Mouse (Mus musculus) forebrain, embryonic 14.5 days (tissue): ENCODE measurements around the gene Pde4b. TPM values are rescaled to one million over a fixed set of nuclear protein-coding genes. Genes with fewer than 3 reads are reported as not detected.

ENCODE experiments used
- ATAC-seq: fragments of 200-750 bp; cut with Nextera tagmentation; 2 replicates; pipeline ENCODE4 v1.8.0; 2017; ENCODE audit warnings: mild to moderate bottlenecking, moderate library complexity
- DNase-seq: peaks from one replicate; pipeline ENCODE4 v3.0.0-alpha.2; 2015; ENCODE audit warnings: low spot score
- H3K27ac ChIP-seq: fragments of 300-500 bp; sonication (generic); 2 replicates; pipeline ENCODE4 v1.5.1; 2014; ENCODE audit warnings: low read depth, mild to moderate bottlenecking, control low read depth, low read length, moderate library complexity
- H3K27me3 ChIP-seq: fragments of 300-500 bp; sonication (generic); replicated peaks from 2 replicates; pipeline ENCODE4 v1.6.1; 2014; ENCODE audit warnings: low read length, control low read depth, mixed read lengths; ENCODE audit not compliant: control insufficient read depth, insufficient read depth
- H3K36me3 ChIP-seq: fragments of 300-500 bp; sonication (generic); 2 replicates; pipeline ENCODE4 v1.6.1; 2014; ENCODE audit warnings: low read length, control low read depth; ENCODE audit not compliant: control insufficient read depth, insufficient read depth
- H3K4me1 ChIP-seq: fragments of 300-500 bp; sonication (generic); 2 replicates; pipeline ENCODE4 v1.6.1; 2014; ENCODE audit warnings: antibody characterized with exemption, low read length, control low read depth; ENCODE audit not compliant: control insufficient read depth, insufficient read depth
- H3K4me2 ChIP-seq: fragments of 300-500 bp; sonication (generic); 2 replicates; pipeline ENCODE4 v1.6.1; 2014; ENCODE audit warnings: mild to moderate bottlenecking, control low read depth, low read length
- H3K4me3 ChIP-seq: fragments of 300-500 bp; sonication (generic); 2 replicates; pipeline ENCODE4 v1.5.1; 2014; ENCODE audit warnings: low read depth, low read length, control low read depth
- H3K9ac ChIP-seq: fragments of 300-500 bp; sonication (generic); 2 replicates; pipeline ENCODE4 v1.6.1; 2014; ENCODE audit warnings: mild to moderate bottlenecking, low read length, control low read depth, moderate library complexity
- H3K9me3 ChIP-seq: fragments of 300-500 bp; sonication (generic); replicated peaks from 2 replicates; pipeline ENCODE4 v1.6.1; 2016; ENCODE audit warnings: low read length, control low read depth, mixed read lengths; ENCODE audit not compliant: control insufficient read depth
- WGBS: fragments of 180-500 bp; shearing (Covaris S2); extraction: QIAGEN DNeasy Blood & Tissue Kit; methylation state at CpG from one replicate; pipeline ENCODE4 v1.1.7; 2014; 5-methylcytosine and 5-hydroxymethylcytosine counted together
- polyA plus RNA-seq: library from polyadenylated mRNA; unstranded; fragments of >200 nt; fragmentation: Nextera tagmentation; extraction: Ambion mirVana; gene quantifications from 2 replicates; pipeline ENCODE4 v1.2.1, GENCODE M21; 2014

Pde4b gene
- polyA plus RNA-seq, 1 experiment from 2014 or later: 30.8 TPM

DNA sequence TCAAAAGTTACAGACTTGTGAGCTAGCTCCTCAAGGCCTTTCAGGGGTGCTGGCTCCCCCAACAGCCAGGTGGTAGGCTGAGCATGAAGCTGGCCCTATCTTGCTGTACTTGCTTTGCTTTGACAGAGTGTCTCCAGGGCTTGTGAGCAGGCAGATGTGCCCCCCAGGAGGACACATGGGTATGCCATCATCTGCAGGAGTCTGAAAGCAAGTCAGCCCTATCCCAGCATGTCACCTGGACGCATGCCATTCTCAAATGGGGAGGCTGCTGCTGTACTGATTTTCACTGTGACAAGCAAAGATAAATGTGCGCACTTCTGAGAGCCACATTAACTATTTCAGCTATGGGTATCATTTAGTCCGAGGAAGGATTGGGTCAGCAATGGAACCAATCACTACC is 507.2 kb downstream of the Pde4b start:
- no peak for DNase-seq
- H3K9me3 ChIP-seq: no peaks in the 10 kb centered on the region

DNA sequence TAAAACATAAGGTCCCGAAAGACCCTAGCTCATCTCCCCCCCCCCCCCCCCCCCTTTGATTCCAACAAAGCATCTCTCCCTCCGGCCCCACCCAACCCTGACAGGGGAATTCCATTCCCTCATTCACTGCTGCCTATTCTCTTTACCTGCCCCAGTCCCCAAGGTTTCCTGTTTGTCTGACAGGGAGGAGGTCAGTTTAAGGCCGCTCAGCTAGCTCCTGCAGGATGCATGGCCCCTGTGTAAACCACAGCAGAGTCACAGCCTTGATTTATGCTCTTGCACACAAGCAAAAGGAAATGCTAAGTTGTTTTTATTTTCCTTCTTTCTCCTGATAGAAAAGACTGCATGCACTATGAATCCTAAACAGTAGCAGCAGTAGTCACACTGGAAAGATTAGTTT is 516.6 kb downstream of the Pde4b start:
- Histone ChIP-seq H3K27ac (no peak overlapping the region), H3K4me1 (no peaks in the 10 kb centered on the region), H3K9ac (no peak overlapping the region), H3K27me3 (no peaks in the 10 kb centered on the region), H3K4me2 (no peak overlapping the region), H3K9me3 (no peaks in the 10 kb centered on the region), H3K36me3 (peaks cover 24% of the 10 kb centered on the region), H3K4me3 (no peak overlapping the region)
- DNase-seq (no peak), ATAC-seq (no peak)
- WGBS: 76% methylated on average over 3 of the region's 3 CpGs

More for the DNA sequence above, 507.2 kb downstream of the Pde4b start:
- H3K4me1 ChIP-seq: peaks cover 13% of the 10 kb centered on the region
- H3K9ac ChIP-seq: no peak overlapping the region
- 81% methylated on average over 3 of the region's 3 CpGs for WGBS
- H3K36me3 ChIP-seq: peaks cover 10% of the 10 kb centered on the region
- no peaks in the 10 kb centered on the region for H3K27me3 ChIP-seq
- no peak overlapping the region for H3K4me2 ChIP-seq
- no peak overlapping the region for H3K27ac ChIP-seq
- no peak for ATAC-seq
- H3K4me3 ChIP-seq: no peak overlapping the region

DNA sequence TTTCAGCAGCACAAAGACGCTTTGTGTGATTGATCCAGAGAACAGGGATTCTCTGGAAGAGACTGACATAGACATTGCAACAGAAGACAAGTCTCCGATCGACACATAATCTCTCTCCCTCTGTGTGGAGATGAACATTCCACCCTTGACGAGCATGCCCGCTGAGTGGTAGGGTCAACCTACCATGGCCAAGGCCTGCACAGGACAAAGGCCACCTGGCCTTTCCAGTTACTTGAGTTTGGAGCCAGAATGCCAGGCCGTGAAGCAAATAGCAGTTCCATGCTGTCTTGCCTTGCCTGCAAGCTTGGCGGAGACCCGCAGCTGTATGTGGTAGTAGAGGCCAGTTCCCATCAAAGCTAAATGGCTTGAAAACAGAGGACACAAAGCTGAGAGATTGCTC is 517.9 kb downstream of the Pde4b start:
- H3K4me3 ChIP-seq: no peak overlapping the region
- no peak for DNase-seq
- H3K27ac ChIP-seq: no peak overlapping the region
- H3K9me3 ChIP-seq: no peaks in the 10 kb centered on the region
- 97% methylated on average over 8 of the region's 8 CpGs for WGBS
- no peak overlapping the region for H3K4me2 ChIP-seq
- ATAC-seq: no peak
- no peak overlapping the region for H3K9ac ChIP-seq
- H3K36me3 ChIP-seq: peaks cover 24% of the 10 kb centered on the region
- no peaks in the 10 kb centered on the region for H3K27me3 ChIP-seq
- H3K4me1 ChIP-seq: no peaks in the 10 kb centered on the region

DNA sequence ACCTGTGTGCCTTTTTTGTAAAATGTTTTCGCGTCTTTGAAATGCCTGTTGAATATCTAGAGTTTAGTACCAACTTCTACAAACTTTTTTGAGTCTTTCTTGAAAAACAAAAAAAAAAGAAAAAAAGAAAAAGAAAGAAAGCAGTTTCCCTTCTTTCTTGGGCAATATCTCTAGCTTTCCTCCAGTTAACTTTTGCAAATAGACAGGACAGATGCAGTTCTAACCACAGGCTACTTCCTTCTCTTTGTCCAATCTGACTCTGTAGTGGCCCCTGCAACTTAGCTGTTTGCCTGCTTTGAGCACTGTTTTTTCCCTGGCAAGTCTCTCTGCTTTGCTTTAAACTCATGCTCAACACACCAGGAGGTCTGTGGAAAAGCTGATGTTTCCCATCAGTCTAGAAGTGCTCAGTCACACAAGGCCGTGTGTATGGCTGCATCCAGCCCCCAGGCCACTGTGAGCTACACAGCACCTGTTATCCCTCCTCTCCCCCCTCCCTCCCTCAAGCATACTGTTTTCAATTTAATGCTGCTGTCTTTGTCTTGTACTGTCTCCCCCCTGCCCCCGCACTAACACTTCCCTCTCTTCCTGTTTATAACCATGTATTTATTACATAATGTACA is 518.5 kb downstream of the Pde4b start:
- no peak for ATAC-seq
- Histone ChIP-seq H3K36me3 (peaks cover 24% of the 10 kb centered on the region), H3K4me3 (no peak overlapping the region), H3K9ac (no peak overlapping the region), H3K4me1 (no peaks in the 10 kb centered on the region), H3K27me3 (no peaks in the 10 kb centered on the region), H3K27ac (no peak overlapping the region), H3K4me2 (no peak overlapping the region), H3K9me3 (no peaks in the 10 kb centered on the region)
- DNase-seq: no peak
- 77% methylated on average over 4 of the region's 4 CpGs for WGBS

DNA sequence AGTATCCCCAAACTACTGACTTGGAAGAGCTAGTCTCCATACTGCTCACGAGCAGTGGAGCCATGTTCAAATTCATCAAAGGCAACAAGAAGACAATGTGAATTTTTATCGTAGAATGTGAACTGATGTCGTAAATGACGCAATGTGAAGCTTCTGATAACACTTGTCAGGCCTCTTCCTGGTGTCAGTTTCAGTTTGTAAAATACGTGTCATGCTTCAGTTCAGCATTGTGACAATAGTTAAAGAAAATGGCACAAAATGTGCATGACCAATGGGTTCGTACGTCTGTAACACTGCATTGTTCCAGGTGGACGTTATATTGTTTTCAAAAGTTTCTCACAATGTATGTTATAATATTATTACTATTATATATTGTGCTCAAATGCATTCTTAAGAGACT is 519.5 kb downstream of the Pde4b start:
- no peak for DNase-seq

DNA sequence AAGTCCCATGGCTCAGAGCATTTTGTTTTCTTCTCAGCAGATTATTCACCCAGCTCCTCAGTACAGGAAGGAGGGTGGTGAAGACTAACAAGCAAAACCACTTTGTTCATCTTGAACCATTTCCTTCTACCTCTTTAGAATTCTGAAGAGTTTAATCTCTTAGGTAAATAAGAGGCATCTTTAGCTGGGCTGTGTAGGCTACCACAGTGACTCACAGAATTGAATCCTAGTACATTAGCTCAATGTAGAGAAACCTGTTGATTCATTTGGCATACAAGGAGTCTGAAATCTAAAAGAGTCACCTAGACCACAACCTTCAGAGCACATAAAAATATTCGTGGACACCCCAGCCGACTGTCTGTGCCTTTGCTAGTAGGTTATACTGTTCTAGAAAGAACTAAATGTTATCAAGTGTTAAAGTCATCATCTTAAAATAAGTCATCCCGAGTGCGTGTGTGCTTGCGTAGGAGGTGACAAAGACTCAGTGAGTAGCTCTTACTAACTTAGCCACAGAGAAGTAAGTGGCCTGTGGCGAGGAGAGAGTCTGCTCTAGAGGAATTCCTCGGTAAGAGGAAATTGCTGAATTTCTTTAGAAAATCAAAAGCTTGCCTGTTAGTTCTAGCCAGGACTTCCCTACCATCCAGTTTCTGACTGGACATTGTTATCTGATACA is 520.5 kb downstream of the Pde4b start:
- no peak for ATAC-seq
- Histone ChIP-seq H3K4me2 (no peak overlapping the region), H3K9me3 (no peaks in the 10 kb centered on the region), H3K4me3 (no peak overlapping the region), H3K4me1 (no peaks in the 10 kb centered on the region), H3K27ac (no peak overlapping the region), H3K9ac (no peak overlapping the region), H3K36me3 (peaks cover 12% of the 10 kb centered on the region), H3K27me3 (no peaks in the 10 kb centered on the region)
- DNase-seq: no peak
- 93% methylated on average over 7 of the region's 7 CpGs for WGBS

More for the DNA sequence above, 519.5 kb downstream of the Pde4b start:
- WGBS: 92% methylated on average over 8 of the region's 8 CpGs
- no peaks in the 10 kb centered on the region for H3K4me1 ChIP-seq
- H3K27me3 ChIP-seq: no peaks in the 10 kb centered on the region
- H3K9me3 ChIP-seq: no peaks in the 10 kb centered on the region
- H3K36me3 ChIP-seq: peaks cover 21% of the 10 kb centered on the region
- H3K27ac ChIP-seq: no peak overlapping the region
- no peak for ATAC-seq
- H3K4me2 ChIP-seq: no peak overlapping the region
- no peak overlapping the region for H3K9ac ChIP-seq
- H3K4me3 ChIP-seq: no peak overlapping the region

DNA sequence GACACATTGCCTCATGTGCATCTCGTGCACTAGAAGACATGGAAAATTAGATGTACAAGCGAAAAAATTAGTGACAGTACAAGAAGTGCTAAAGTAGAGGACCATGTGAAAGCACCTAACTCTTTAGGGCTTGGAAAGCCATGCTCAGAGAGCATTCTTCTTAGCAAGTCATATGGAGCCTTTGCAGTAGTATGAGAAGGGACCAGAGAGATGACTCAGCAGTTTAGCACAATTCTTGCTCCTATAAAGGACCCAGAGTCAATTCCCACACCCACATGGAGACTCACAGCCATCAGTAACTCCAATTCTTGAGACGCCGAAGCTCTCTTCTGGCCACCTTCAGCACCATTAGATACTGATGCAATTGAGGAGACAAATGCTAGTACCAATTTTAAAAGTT is 525.3 kb downstream of the Pde4b start:
- H3K36me3 ChIP-seq: no peaks in the 10 kb centered on the region

DNA sequence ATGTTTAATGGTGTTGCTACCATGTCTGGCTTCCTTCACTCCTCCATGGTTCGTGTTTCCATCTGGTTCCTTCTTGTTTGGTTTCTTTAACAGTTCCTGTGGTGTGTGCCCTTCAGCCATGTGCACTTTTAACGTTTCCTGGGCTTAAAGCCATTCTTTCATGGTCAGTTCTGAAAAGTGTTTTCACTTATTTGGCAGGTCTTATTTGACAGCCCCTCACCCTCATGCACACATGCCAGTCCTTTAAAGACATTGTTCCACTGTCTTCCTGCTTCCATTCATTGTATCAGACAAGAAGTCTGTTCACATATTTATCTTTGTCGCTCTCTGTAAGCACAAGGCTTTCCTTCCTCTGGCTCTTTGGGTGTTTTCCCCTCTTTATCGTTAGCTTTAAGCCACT is 530.4 kb downstream of the Pde4b start:
- no peak overlapping the region for H3K27ac ChIP-seq
- no peak overlapping the region for H3K4me3 ChIP-seq
- H3K27me3 ChIP-seq: no peaks in the 10 kb centered on the region
- no peaks in the 10 kb centered on the region for H3K36me3 ChIP-seq
- no peaks in the 10 kb centered on the region for H3K9me3 ChIP-seq
- no peaks in the 10 kb centered on the region for H3K4me1 ChIP-seq
- no peak overlapping the region for H3K4me2 ChIP-seq
- DNase-seq (no peak), ATAC-seq (no peak)
- 62% methylated on average over 4 of the region's 4 CpGs for WGBS
- H3K9ac ChIP-seq: no peak overlapping the region

More for the DNA sequence above, 525.3 kb downstream of the Pde4b start:
- no peak overlapping the region for H3K4me3 ChIP-seq
- no peaks in the 10 kb centered on the region for H3K9me3 ChIP-seq
- DNase-seq: no peak
- no peak overlapping the region for H3K4me2 ChIP-seq
- H3K9ac ChIP-seq: no peak overlapping the region
- 88% methylated on average over 4 of the region's 4 CpGs for WGBS
- ATAC-seq: no peak
- H3K27ac ChIP-seq: no peak overlapping the region
- no peaks in the 10 kb centered on the region for H3K27me3 ChIP-seq
- H3K4me1 ChIP-seq: no peaks in the 10 kb centered on the region

DNA sequence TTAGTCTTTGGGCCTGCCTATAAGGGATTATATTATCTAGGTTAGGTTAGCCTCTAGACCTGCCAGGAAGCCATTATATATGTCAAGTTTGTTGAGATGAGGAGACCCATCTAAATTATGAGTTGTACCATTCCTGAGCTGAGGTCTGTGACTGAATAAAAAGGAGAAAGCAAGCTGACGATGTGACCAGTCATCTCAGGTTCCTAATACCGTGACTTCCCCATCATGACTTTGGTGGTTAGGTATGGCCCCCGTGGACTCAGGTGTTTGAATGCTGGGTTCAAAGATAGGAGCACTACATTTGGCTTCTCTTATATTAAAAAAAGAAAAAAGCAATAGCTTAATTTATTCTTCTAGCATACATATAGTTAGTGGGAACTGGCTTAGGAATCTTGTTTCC is 531.3 kb downstream of the Pde4b start:
- Histone ChIP-seq H3K9ac (no peak overlapping the region), H3K27me3 (no peaks in the 10 kb centered on the region), H3K9me3 (no peaks in the 10 kb centered on the region), H3K4me1 (no peaks in the 10 kb centered on the region), H3K4me2 (no peak overlapping the region), H3K27ac (no peak overlapping the region), H3K4me3 (no peak overlapping the region), H3K36me3 (no peaks in the 10 kb centered on the region)
- WGBS: 95% methylated on average over 3 of the region's 3 CpGs
- DNase-seq (no peak), ATAC-seq (no peak)
